Mouse (Mus musculus): Measurements from ENCODE around the gene Faap100. TPM values are rescaled to one million over a fixed set of nuclear protein-coding genes. Genes with fewer than 3 reads are reported as not detected.
A peak's percentile ranks its signal among the peaks of the same experiment; 100 is the strongest.

The Faap100 gene
- polyA plus RNA-seq, 1 experiment from 2014 or later, result 59.7 TPM

- no peak overlapping the region for H3K4me3 ChIP-seq
- peaks cover 83% of the 10 kb centered on the region for H3K36me3 ChIP-seq
- no peak overlapping the region for H3K4me2 ChIP-seq
- H3K27me3 ChIP-seq, result no peaks in the 10 kb centered on the region
- ATAC-seq (ENCODE audit: low read depth), result no peak
- no peaks in the 10 kb centered on the region for H3K9me3 ChIP-seq
- WGBS, result 90% methylated on average over 23 of the region's 23 CpGs
- H3K9ac ChIP-seq, result peak overlapping the region; percentile 22; the same call in 1 of the 2 replicates
- H3K27ac ChIP-seq (replicated peaks), result no peak overlapping the region
- peaks cover 36% of the 10 kb centered on the region for H3K4me1 ChIP-seq (replicated peaks)
Measured at GRCm38 (mm10) chr11:120373820-120374586, 4.6 kb downstream of the Faap100 start.

- ATAC-seq (ENCODE audit: low read depth), result no peak
- Histone ChIP-seq H3K9ac (no peak overlapping the region), H3K27me3 (no peaks in the 10 kb centered on the region), H3K4me3 (no peak overlapping the region), H3K4me2 (no peak overlapping the region), H3K4me1 (replicated peaks) (peaks cover 31% of the 10 kb centered on the region), H3K36me3 (peaks cover 92% of the 10 kb centered on the region), H3K27ac (replicated peaks) (no peak overlapping the region), H3K9me3 (no peaks in the 10 kb centered on the region)
- WGBS, result 63% methylated on average over 13 of the region's 13 CpGs
Measured at GRCm38 (mm10) chr11:120373025-120373424, 5.5 kb downstream of the Faap100 start.

GRCm38 (mm10) chr11:120369656-120370055 lies 8.9 kb downstream of the Faap100 start:
- Histone ChIP-seq H3K9me3 (no peaks in the 10 kb centered on the region), H3K27ac (replicated peaks) (0 out of 2 replicates have a peak overlapping the region, but pooled peaks have one; percentile 39), H3K27me3 (no peaks in the 10 kb centered on the region), H3K36me3 (peaks cover 72% of the 10 kb centered on the region), H3K9ac (peak overlapping the region; percentile 44), H3K4me3 (no peak overlapping the region), H3K4me2 (no peak overlapping the region), H3K4me1 (replicated peaks) (peaks cover 20% of the 10 kb centered on the region)
- peak; percentile 76 for ATAC-seq (ENCODE audit: low read depth)
- 31% methylated on average over 8 of the region's 8 CpGs for WGBS

GRCm38 (mm10) chr11:120366443-120367027 lies 12.0 kb downstream of the Faap100 start:
- Histone ChIP-seq H3K27ac (replicated peaks) (no peak overlapping the region), H3K4me1 (replicated peaks) (peaks cover 20% of the 10 kb centered on the region), H3K4me3 (no peak overlapping the region), H3K9me3 (no peaks in the 10 kb centered on the region), H3K4me2 (no peak overlapping the region), H3K9ac (no peak overlapping the region), H3K27me3 (no peaks in the 10 kb centered on the region), H3K36me3 (peaks cover 41% of the 10 kb centered on the region)
- WGBS, result 36% methylated on average over 7 of the region's 7 CpGs
- ATAC-seq (ENCODE audit: low read depth), result no peak

GRCm38 (mm10) chr11:120362891-120363290 lies 15.7 kb downstream of the Faap100 start:
- Histone ChIP-seq H3K27me3 (no peaks in the 10 kb centered on the region), H3K9ac (no peak overlapping the region), H3K9me3 (no peaks in the 10 kb centered on the region), H3K4me3 (no peak overlapping the region), H3K4me2 (no peak overlapping the region), H3K27ac (replicated peaks) (no peak overlapping the region), H3K4me1 (replicated peaks) (peaks cover 38% of the 10 kb centered on the region), H3K36me3 (0 out of 2 replicates have a peak, but pooled peaks cover 6% of the 10 kb centered on the region)
- no peak for ATAC-seq (ENCODE audit: low read depth)
- 87% methylated on average over 6 of the region's 6 CpGs for WGBS

GRCm38 (mm10) chr11:120361295-120361694 lies 17.3 kb downstream of the Faap100 start, which contains the start of gene Fscn2:
Fscn2 (plus strand) TSS chr11:120361534.
- Histone ChIP-seq H3K4me3 (no peak within 1 kb of the TSS), H3K27ac (replicated peaks) (no peak within 1 kb of the TSS), H3K36me3 (no peaks in the 10 kb centered on the region), H3K4me2 (no peak within 1 kb of the TSS), H3K4me1 (replicated peaks) (peaks cover 47% of the 10 kb centered on the region), H3K9me3 (no peaks in the 10 kb centered on the region), H3K9ac (no peak within 1 kb of the TSS), H3K27me3 (no peaks in the 10 kb centered on the region)
- ATAC-seq (ENCODE audit: low read depth), result no peak
- 82% methylated on average over 10 of the region's 10 CpGs for WGBS

GRCm38 (mm10) chr11:120360755-120361154 lies 17.8 kb downstream of the Faap100 start:
- H3K4me3 ChIP-seq, result no peak overlapping the region
- ATAC-seq (ENCODE audit: low read depth), result no peak
- H3K9ac ChIP-seq, result no peak overlapping the region
- no peak overlapping the region for H3K27ac ChIP-seq (replicated peaks)
- no peaks in the 10 kb centered on the region for H3K27me3 ChIP-seq
- WGBS, result 80% methylated on average over 5 of the region's 5 CpGs
- no peaks in the 10 kb centered on the region for H3K9me3 ChIP-seq
- peaks cover 41% of the 10 kb centered on the region for H3K4me1 ChIP-seq (replicated peaks)
- H3K36me3 ChIP-seq, result no peaks in the 10 kb centered on the region
- H3K4me2 ChIP-seq, result no peak overlapping the region

GRCm38 (mm10) chr11:120360062-120360461 lies 18.5 kb downstream of the Faap100 start:
- Histone ChIP-seq H3K27ac (replicated peaks) (no peak overlapping the region), H3K4me1 (replicated peaks) (peaks cover 41% of the 10 kb centered on the region), H3K36me3 (no peaks in the 10 kb centered on the region), H3K9ac (no peak overlapping the region), H3K4me3 (no peak overlapping the region), H3K9me3 (no peaks in the 10 kb centered on the region), H3K27me3 (no peaks in the 10 kb centered on the region), H3K4me2 (no peak overlapping the region)
- 57% methylated on average over 8 of the region's 8 CpGs for WGBS
- no peak for ATAC-seq (ENCODE audit: low read depth)

GRCm38 (mm10) chr11:120359391-120359790 lies 19.2 kb downstream of the Faap100 start:
- Histone ChIP-seq H3K9me3 (no peaks in the 10 kb centered on the region), H3K36me3 (no peaks in the 10 kb centered on the region), H3K9ac (no peak overlapping the region), H3K4me1 (replicated peaks) (peaks cover 41% of the 10 kb centered on the region), H3K4me2 (no peak overlapping the region), H3K4me3 (no peak overlapping the region), H3K27ac (replicated peaks) (peak overlapping the region; percentile 92; the same call in 1 of the 2 replicates), H3K27me3 (no peaks in the 10 kb centered on the region)
- ATAC-seq (ENCODE audit: low read depth), result no peak
- WGBS, result 75% methylated on average over 6 of the region's 6 CpGs

- H3K9me3 ChIP-seq, result no peaks in the 10 kb centered on the region
- peak overlapping the region; percentile 55 for H3K9ac ChIP-seq
- peak overlapping the region; percentile 92 for H3K27ac ChIP-seq (replicated peaks)
- H3K4me3 ChIP-seq, result no peak overlapping the region
- peak; percentile 78 for ATAC-seq (ENCODE audit: low read depth)
- H3K36me3 ChIP-seq, result no peaks in the 10 kb centered on the region
- peaks cover 52% of the 10 kb centered on the region for H3K4me1 ChIP-seq (replicated peaks)
- WGBS, result 12% methylated on average over 10 of the region's 10 CpGs
- H3K27me3 ChIP-seq, result no peaks in the 10 kb centered on the region; the same call in 1 of the 2 replicates
- H3K4me2 ChIP-seq, result peak overlapping the region; percentile 33
Measured at GRCm38 (mm10) chr11:120357791-120358401, 20.7 kb downstream of the Faap100 start.

GRCm38 (mm10) chr11:120356900-120357299 lies 21.7 kb downstream of the Faap100 start:
- Histone ChIP-seq H3K4me1 (replicated peaks) (peaks cover 62% of the 10 kb centered on the region), H3K27ac (replicated peaks) (0 out of 2 replicates have a peak overlapping the region, but pooled peaks have one; percentile 92), H3K4me3 (no peak overlapping the region), H3K9ac (no peak overlapping the region), H3K4me2 (no peak overlapping the region), H3K36me3 (no peaks in the 10 kb centered on the region), H3K9me3 (no peaks in the 10 kb centered on the region), H3K27me3 (no peaks in the 10 kb centered on the region; the same call in 1 of the 2 replicates)
- 91% methylated on average over 4 of the region's 4 CpGs for WGBS
- no peak for ATAC-seq (ENCODE audit: low read depth)

- Histone ChIP-seq H3K27me3 (no peaks in the 10 kb centered on the region; the same call in 1 of the 2 replicates), H3K36me3 (no peaks in the 10 kb centered on the region), H3K27ac (replicated peaks) (no peak overlapping the region), H3K9ac (no peak overlapping the region), H3K4me3 (no peak overlapping the region), H3K4me1 (replicated peaks) (peaks cover 67% of the 10 kb centered on the region), H3K4me2 (no peak overlapping the region), H3K9me3 (no peaks in the 10 kb centered on the region)
- ATAC-seq (ENCODE audit: low read depth), result no peak
- 84% methylated on average over 15 of the region's 15 CpGs for WGBS
Measured at GRCm38 (mm10) chr11:120356319-120356840, 22.2 kb downstream of the Faap100 start.
